Mouse (Mus musculus) left cerebral cortex, postnatal 10 days (tissue): ENCODE results near the gene Ttc9b. TPM values are rescaled to one million over a fixed set of nuclear protein-coding genes. Genes with fewer than 3 reads are reported as not detected.
"Not testable (repeated sequence)": the region's sequence is repeated elsewhere in the genome, so short reads cannot be mapped to it uniquely, and the experiment has no call there.

Source experiments
- DNase-seq, 2 experiments: peaks; one replicate each; pipeline ENCODE4 v3.0.0; 2021 to 2022; ENCODE audit warnings: low spot score in 2 of 2, mixed read lengths in 1 of 2; ENCODE audit errors: extremely low spot score in 1 of 2
- intact Hi-C: fragments of 180-260 bp; cut with DNase I; formaldehyde crosslinking; loops from one replicate; pipeline ENCODE4 v1.15.1; 2025
- total RNA-seq, 2 experiments: library from RNA; stranded (reverse); gene quantifications; 2 replicates each; pipeline ENCODE4 v1.2.3; 2021

Ttc9b gene
- 100 to 1,000 TPM; 139 to 145 TPM for total RNA-seq

DNA sequence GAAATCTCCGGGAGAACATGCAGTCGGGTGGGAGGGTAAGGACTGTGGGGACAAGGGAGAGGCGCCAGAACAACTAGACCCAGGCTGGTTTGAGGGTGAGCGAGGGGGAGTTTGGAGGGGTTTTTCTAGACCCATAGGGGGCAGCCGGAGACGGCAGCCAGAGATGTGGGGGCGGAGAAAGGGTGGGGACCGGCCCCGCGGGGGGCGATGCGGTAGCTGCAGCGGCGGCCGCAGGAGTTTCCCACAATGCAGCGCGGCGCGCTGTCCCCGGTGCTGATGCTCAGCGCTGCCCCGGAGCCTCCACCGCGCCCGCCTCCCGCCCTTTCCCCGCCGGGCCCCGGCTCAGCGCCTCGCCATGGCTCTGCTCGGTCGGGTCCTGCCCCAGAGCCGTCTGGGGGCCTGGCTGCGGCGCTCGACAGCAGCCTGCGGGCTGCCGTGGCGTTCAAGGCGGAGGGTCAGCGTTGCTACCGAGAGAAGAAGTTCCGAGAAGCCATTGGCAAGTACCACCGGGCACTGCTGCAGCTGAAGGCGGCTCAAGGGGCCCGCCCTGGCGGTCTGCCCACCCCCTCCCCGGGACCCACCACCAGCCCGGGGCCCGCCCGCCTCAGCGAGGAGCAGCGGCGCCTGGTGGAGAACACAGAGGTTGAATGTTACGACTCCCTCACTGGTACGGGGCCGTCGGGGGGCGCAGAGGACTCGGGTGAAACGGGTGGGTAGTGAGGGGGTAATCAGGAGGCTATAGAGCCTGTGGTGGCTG is at the start of gene Ttc9b:
Ttc9b (plus strand) TSS at position 235 of the 757 bp plus-strand sequence.
- intact Hi-C loops, result no loop called here
- peak; percentile 59 to 89 for DNase-seq

DNA sequence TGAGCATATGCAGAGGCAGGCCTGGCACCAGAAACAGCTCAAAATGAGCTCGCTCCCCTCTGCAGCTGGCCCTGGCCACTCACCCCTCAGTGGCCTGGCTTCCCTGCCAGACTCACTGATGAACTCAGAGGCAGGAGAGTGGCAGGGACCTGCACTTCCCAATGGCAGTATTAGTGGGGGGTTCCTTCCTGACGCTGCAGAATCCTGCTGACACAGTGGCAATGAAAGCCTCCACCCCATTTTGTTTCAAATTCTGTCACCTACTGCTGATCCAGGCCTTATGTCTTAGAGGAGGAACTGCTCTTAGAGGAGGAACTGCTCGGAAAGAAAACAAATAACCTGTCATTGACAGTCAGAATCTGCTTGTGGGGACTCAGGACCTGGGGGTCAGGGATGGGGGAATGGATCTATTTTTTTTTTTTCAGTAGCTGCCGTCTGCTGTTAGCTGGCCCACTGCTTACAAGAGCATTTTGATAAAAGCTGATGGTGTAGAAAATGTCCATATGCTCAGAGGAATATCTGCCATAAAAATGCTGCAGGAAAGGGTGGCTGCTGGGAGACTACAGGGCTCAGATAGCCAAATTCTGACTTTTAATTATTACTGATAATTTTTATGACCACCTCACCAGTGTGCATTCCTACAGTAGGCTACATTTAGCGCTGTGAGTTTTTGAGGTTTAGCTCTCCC is 48.9 kb upstream of the Ttc9b start:
- DNase-seq, result no peak
- intact Hi-C loops, result no loop called here

DNA sequence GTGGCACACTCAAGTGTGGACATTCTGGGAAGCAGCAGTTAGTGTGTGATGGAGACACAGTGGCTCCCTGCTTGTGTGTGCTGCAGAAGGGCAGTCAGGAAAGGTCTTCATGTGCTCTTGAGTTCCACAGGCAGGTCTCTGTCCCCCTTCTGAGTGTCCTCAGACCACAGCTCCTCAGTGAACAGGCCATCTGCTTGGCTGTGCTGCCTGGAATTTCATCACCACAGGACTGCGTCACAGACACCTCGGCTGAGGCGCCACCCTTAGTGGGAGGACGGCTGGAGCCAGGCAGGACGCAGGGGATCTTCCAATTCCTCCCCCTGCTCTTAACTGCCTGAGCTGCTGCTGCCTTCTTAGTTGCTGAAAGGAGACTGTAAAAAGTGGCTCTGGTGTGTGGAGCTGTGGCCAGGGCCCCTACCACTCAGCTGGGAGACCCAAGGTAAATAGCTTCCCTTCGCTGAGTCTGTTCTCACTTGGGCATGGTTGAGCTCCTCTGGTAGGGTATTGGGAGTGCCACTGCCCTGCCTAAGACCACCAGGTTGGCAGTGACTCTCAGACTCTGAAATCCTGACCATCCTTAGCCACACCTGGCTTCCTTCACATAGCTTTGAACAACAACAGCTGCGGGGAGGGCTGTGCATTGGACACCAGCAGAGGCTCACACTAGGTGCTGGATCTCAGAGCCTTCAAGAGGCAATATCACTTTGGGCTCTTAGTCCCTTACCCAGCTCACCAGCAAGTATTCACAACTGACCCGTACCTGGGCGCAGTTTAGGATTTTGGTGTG is 48.0 kb upstream of the Ttc9b start:
- DNase-seq, result peak; percentile 59 to 74
- intact Hi-C loops, result no loop called here

DNA sequence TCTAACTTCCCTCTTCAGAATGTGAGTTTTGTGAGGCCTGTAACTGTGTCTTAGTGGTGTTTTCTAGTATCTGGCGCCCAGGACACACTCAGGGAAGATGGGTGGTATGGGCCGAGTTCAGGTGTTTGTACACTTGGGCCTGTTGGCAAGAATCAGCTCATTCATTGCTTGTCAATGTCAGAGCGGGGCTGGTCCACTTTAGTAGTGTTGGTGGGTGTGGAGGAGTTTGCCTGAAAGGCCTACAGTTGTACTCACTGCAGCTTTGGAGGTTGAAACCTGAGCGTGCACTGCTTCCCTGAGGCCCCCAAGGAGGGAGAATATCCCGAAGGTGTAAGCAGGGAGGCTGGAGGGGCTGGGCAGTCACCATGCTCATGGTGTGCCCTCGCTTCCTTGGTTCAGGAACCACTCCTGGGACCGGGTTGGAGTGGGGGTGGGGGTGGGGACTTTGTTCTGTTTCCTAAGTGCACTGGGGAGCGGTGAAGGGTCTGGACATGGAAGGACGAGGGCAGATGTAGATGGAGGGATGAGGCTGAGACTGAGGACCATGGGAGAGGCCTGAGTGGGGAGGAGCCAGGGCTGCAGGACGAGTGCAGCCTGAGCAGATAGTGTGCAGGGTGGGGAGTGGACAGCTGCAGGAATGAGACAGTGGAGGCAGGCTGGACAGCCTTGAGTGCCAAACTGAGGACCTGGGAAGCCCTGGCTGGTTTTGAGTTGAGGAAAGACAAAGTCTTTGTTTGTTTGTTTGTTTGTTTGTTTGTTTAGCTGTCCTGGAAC is 47.0 kb upstream of the Ttc9b start:
- intact Hi-C loops, result no loop called here
- no peak for DNase-seq

DNA sequence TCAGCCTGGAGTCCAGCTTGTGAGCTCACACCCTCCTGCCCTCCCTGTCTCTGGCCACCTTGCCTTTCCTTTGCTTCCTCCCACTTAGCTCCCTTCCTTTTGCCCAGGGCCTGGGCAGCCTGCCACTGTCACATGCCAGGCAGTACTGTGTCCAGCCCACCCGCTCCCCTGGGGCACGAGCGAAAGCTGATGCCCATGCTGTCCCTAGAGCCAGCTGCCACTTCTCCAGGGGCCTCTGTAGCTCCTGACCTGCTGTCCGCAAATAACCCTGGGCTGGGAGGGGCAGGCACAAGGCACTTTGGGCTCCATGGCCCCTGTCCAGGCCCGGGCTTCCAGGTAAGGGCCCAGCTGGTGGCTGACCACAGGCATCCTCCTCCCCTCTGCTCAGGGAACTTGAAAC is 46.1 kb upstream of the Ttc9b start:
- intact Hi-C loops, result no loop called here
- peak in 1 of 2 experiments; percentile 80 for DNase-seq

DNA sequence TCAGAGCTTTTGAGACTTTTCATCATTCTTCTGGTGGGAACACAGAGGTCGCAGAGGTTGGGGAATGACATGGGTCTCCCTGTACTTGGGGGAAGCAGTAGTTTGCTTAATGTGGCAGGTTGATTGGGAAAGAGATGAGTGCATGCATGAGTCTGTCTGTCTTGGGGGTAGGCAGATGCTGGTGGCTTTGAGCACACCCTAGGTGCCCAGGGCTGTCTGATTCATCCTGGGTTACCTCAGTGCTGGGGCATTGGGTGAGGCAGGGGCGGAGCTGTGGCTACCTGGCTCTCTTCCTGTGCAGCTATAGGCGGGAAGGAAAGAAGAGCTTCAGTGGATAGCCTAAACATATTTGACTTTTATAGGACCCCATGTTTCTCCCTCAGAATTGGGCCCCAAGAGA is 45.6 kb upstream of the Ttc9b start:
- DNase-seq, result no peak
- intact Hi-C loops, result no loop called here

DNA sequence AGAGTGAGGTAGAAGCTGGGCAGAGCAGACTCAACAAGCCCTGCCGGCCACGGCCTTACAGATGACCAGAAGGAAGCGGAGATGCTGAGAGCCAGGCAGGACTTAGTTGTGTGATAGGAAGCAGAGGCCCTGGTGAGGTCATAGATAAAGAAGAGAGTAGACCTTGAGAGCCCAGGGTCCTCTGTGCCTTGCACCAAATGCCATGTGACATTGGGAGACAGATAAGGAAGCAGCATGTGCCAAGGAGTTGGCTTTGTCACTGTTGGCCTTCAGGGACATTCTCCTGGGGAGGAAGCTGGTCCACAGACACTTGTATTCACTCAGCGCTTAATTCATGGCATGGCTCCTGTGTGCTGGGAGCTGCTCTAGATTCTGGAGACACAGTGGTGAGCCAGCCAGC is 44.4 kb upstream of the Ttc9b start:
- intact Hi-C loops, result no loop called here

DNA sequence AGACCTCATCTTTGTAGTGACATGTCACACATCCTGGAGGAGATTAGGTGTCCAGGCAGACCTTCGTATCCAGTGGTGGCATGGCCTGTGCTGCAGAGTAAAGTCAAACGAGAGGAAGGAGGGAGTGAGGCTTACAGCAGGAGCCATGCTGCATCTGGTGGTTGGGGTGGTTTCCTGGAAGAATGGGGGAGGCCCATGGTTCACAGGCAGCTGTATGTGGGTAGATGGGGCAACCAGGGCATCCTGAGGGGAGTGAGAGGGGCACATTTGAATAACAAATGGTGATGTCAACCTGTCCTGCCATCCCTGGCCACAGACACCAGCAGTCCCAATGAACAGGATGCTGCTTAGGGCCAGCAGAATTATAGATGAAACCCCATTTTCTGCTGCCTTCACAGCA is 44.0 kb upstream of the Ttc9b start:
- DNase-seq, result no peak
- intact Hi-C loops, result no loop called here

More for the DNA sequence above, 44.4 kb upstream of the Ttc9b start:
- no peak for DNase-seq

DNA sequence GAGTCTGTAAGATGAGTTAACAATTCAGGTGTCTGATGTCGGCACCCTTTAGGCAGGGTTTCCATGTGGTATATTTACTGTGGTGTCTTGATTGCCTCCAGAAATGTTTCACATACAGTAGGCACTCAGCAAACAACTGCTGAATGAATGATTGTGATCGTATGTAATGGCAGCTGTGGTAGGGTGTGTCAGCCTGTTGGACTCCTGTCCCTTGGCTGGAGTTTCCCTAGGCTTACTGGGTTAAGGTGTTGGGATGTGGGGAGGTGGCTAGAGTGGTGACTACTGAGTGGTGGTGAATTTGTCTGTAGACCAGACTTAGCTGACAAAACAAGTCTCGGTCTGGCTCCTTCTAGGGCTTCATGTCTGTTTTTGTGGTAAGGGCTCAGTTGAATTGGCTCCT is 43.3 kb upstream of the Ttc9b start:
- no peak for DNase-seq
- intact Hi-C loops, result no loop called here

DNA sequence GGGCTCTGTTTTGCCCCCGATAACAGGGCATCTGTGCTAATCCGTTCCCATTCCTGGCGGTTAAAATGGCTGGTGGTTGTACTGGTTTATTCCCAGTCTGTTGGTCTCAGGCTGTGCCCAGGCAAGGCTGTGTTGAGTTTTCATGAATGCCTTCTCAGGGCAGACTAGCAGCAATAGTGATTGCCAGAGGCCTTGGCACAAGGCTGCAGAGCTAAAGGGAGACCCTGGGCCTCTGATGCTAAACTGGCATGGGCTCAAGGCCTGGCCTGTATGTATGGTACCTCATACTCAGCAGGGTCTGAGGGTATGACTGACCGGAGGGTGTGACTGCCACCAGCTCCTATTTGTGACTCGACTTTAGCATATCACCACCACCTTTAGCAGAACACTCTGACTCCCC is 42.8 kb upstream of the Ttc9b start:
- intact Hi-C loops, result no loop called here

DNA sequence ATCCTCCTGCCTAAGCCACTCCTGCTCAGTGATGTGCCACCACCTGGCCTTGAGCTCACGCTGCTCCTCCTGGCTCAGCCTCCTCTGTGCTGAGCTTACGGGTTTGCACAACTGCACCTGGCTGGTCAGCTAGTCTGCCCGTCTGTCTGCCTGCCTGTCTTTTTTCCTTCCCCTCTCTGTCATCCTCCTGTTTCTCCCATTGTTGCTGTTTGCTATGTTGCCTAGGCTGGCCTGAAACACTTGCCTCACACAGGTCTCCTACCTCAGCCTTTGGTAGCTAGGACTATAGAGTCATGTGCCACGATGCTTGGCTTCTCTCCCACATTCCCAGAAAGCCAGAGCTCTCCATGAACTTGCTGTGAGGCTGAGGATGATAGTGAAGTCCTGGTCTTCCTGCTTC is 40.8 kb upstream of the Ttc9b start:
- intact Hi-C loops, result no loop called here
- no peak for DNase-seq

More for the DNA sequence above, 42.8 kb upstream of the Ttc9b start:
- DNase-seq, result no peak

DNA sequence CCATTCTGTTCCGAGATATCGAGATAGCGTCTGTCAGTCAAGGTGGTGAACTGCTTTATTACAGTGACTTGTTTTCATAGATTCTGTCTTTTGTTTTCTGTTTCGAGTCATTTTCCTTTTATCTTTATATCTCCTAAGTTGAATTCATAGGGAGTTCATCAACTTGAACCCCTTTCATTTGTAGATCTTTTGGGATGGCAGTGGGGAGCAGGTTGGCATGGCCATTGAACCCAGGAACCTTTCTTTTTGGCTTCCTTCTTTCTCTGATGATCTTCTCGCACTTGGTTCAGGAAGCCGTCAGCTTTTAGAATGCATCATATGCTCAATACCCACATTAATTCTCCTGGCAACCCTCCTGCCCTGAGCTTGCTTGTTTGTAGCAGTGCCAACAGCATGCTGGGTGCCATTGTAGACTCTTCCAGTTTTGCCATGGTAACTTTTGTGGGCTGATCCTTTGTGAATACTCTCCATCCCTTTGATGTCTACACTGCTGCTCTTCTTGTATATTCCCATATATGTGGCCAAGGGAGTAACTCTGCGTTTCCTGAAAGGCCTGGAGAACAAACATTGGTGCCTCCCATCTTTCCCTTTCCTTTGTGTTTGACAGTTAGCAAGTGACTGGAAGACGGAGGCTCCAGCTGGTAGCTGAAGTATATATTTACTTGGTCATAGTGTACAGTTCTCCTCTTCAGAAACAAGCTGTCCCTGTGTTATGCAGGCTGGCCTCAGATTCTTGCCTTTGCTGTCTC is 39.8 kb upstream of the Ttc9b start:
- DNase-seq, result peak; percentile 61 to 75
- intact Hi-C loops, result no loop called here

DNA sequence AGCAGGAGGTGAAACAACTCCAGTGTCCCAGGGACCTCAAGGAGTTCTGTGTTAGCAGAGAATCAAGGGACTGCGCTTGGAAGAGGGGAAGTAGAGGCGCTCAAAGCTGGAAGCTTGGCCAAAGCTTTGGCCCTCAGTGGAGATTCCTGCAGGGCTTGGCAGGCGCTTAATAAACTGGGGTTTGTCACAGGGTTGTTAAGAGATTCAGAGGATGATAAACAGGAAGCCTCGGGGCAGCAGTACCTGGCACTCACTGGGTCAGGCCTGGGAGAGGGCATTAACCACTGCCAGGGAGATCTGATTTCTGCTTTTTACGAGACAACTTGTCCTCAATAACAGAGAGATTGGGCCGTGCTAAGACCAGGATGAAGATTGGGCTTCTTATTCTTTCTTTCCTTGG is 32.7 kb upstream of the Ttc9b start:
- no peak for DNase-seq
- intact Hi-C loops, result no loop called here

DNA sequence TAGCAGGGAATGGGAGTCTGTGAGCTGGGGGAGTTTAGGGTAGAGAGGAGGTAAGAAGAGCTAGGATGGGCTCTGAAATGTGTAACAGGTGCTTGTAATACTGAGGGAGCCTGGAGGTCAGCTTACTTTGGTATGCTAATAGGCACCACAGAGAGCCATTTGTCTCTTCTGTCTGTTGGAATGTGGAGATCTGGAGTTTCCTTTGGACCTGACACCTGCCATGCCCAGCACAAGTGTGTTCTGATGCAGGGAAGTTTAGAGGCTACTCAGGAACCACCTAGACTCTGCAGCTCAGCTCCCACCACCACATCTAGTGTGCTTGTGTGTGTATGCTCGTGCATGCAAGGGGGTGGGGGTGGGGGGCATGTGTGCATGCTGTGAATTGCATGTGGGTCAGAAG is 31.5 kb upstream of the Ttc9b start:
- DNase-seq, result no peak
- intact Hi-C loops, result no loop called here

DNA sequence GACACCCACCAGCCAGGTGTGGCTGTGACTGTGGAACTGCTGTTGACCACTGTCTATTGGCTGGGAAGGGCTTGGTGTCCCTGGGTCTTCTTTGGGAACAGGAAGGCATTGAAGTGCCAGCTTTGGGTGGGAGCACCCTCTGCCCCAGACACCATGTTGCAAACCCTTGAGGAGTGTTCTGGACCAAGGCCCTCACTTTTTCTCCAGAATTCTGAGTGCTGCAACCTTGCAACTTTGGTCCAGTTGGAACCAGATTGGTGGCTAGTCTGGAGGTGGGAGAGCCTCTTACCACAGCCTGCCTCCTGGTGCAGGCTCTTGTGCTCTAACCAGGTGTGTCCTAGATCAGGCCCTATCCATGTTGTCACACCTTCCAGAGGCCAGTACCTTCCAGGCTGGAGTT is 28.7 kb upstream of the Ttc9b start:
- no peak for DNase-seq
- intact Hi-C loops, result no loop called here

DNA sequence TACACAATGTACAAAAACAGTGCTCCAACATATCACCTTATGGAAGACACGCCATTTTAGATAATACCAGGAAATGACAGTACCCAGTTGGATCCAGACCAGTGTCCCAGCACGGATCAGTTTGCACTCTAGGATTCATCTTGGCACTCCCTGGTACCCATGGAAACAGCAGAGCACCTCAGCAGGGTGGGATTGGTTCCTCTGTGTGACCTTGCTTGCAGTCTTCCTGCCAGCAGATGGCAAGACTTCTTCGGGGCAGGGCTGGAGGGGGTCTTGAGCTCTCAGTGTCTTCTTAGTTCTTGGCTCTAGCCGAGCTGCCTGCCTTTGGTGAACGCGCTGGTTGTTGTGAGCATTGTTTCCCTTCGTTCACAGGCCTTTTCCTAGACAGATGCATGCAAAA is 26.0 kb upstream of the Ttc9b start:
- DNase-seq, result no peak
- intact Hi-C loops, result no loop called here

DNA sequence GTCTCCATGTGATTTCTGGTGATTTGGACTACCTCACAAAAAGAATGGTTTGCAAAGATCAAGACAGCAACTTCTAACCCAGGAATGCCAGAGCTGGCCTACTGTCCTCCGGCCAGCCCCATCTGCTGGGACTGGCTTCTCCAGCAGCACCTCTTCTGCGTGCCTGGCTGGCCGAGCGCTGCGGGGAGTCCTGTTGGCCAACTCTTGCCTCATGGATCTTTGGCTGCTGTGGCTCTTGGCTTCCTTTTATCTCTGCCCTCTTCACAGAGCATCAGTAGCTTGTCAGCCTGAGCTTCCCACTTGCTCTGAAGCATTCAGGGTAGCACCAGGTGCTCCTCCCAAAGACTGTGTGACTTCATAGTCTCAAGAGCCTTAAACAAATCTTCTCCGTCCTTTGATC is 25.5 kb upstream of the Ttc9b start:
- no peak for DNase-seq

DNA sequence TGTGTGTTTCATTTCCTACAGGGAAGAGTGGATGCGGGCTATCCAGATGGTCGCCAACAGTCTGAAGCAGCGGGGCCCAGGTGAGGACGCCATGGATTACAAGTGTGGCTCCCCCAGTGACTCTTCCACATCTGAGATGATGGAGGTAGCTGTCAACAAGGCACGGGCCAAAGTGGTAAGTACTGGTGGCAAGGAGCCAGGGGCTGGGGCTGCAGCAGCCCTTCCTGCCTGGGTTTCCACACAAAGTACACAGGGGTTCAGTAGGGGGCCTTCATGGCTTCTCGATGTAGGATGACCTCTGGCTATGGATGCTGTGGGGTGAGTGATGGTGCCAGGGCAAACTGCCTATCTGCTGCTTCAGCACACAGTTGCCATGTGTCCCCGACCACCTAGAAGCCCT is 24.9 kb upstream of the Ttc9b start:
- intact Hi-C loops, DNase-seq: not testable (repeated sequence)

More for the DNA sequence above, 25.5 kb upstream of the Ttc9b start:
- intact Hi-C loops, result no loop called here
